Mouse (Mus musculus) thymus, adult 2 months (tissue): ENCODE results near the gene Mcu. TPM values are rescaled to one million over a fixed set of nuclear protein-coding genes. Genes with fewer than 3 reads are reported as not detected.

Source experiments
- DNase-seq: peaks from one replicate; pipeline ENCODE4 v3.0.0; 2021
- H3K27ac ChIP-seq: fragments of 200-500 bp; 2 replicates; pipeline ENCODE4 v1.5.1; 2012; ENCODE audit warnings: low read length, control low read depth; ENCODE audit not compliant: control insufficient read depth, insufficient read depth
- H3K27me3 ChIP-seq: fragments of 200-500 bp; 2 replicates; pipeline ENCODE4 v1.6.1; 2012; ENCODE audit warnings: mild to moderate bottlenecking, low read length, moderate library complexity, mixed read lengths; ENCODE audit not compliant: control insufficient read depth, insufficient read depth
- H3K36me3 ChIP-seq: fragments of 200-500 bp; 2 replicates; pipeline ENCODE4 v1.6.1; 2012; ENCODE audit warnings: mild to moderate bottlenecking, low read length, moderate library complexity; ENCODE audit not compliant: control insufficient read depth, insufficient read depth
- H3K4me1 ChIP-seq: fragments of 200-500 bp; replicated peaks from 2 replicates; pipeline ENCODE4 v1.6.1; 2012; ENCODE audit warnings: low read length; ENCODE audit not compliant: control insufficient read depth, insufficient read depth
- H3K4me3 ChIP-seq: fragments of 200-500 bp; 2 replicates; pipeline ENCODE4 v1.5.1; 2012; ENCODE audit warnings: mild to moderate bottlenecking, low read length, control low read depth, moderate library complexity; ENCODE audit not compliant: control insufficient read depth, insufficient read depth
- CTCF ChIP-seq: fragments of 200-500 bp; IDR thresholded peaks from 2 replicates; pipeline ENCODE4 v1.5.1; 2012; ENCODE audit warnings: mild to moderate bottlenecking, control low read depth, low read length, moderate library complexity, borderline replicate concordance; ENCODE audit not compliant: control insufficient read depth, poor library complexity, insufficient read depth; ENCODE audit errors: extremely low read depth
- POLR2A ChIP-seq: fragments of 200-500 bp; IDR thresholded peaks from 2 replicates; pipeline ENCODE4 v1.6.1; 2012; ENCODE audit warnings: mild to moderate bottlenecking, low read length, control low read depth, moderate library complexity; ENCODE audit not compliant: control insufficient read depth, poor library complexity, insufficient read depth; ENCODE audit errors: extremely low read depth
- WGBS: fragments of 180-500 bp; shearing (Covaris S2); methylation state at CpG from one replicate; pipeline ENCODE4 v1.1.7; 2018; 5-methylcytosine and 5-hydroxymethylcytosine counted together
- polyA plus RNA-seq: library from polyadenylated mRNA; depleted of rRNA; stranded (reverse); fragments of >200 nt; gene quantifications from 2 replicates; pipeline ENCODE4 v1.2.3, GENCODE M21; 2012

Gene Mcu
- polyA plus RNA-seq, 1 experiment, result 18.2 TPM

GRCm38 (mm10) chr10:59541466-59541865 lies 75.0 kb downstream of the Mcu start:
- WGBS, result 96% methylated on average over 11 of the region's 11 CpGs
- Histone ChIP-seq H3K36me3 (no peaks in the 10 kb centered on the region), H3K27me3 (no peaks in the 10 kb centered on the region), H3K4me1 (peaks cover 19% of the 10 kb centered on the region), H3K4me3 (no peak overlapping the region), H3K27ac (no peak overlapping the region)
- DNase-seq, result no peak
- TF ChIP-seq POLR2A, result no peak
- TF ChIP-seq CTCF, result no peak

GRCm38 (mm10) chr10:59540596-59540995 lies 75.9 kb downstream of the Mcu start:
- DNase-seq, result no peak
- Histone ChIP-seq H3K4me1 (peaks cover 19% of the 10 kb centered on the region), H3K27ac (no peak overlapping the region), H3K4me3 (no peak overlapping the region), H3K27me3 (no peaks in the 10 kb centered on the region), H3K36me3 (no peaks in the 10 kb centered on the region)
- WGBS, result 97% methylated on average over 3 of the region's 3 CpGs
- TF ChIP-seq POLR2A (no peak), CTCF (no peak)

GRCm38 (mm10) chr10:59540081-59540480 lies 76.4 kb downstream of the Mcu start:
- peak; percentile 15 for DNase-seq
- 65% methylated on average over 3 of the region's 3 CpGs for WGBS
- Histone ChIP-seq H3K27me3 (no peaks in the 10 kb centered on the region), H3K36me3 (no peaks in the 10 kb centered on the region), H3K4me1 (peaks cover 19% of the 10 kb centered on the region), H3K4me3 (no peak overlapping the region), H3K27ac (no peak overlapping the region)
- TF ChIP-seq CTCF (no peak), POLR2A (no peak)

- TF ChIP-seq POLR2A (no peak), CTCF (no peak)
- H3K27me3 ChIP-seq, result no peaks in the 10 kb centered on the region
- no peaks in the 10 kb centered on the region for H3K36me3 ChIP-seq
- no peak overlapping the region for H3K4me3 ChIP-seq
- DNase-seq, result peak; percentile 18
- H3K27ac ChIP-seq, result no peak overlapping the region
- peaks cover 19% of the 10 kb centered on the region for H3K4me1 ChIP-seq
- 16% methylated on average over 12 of the region's 12 CpGs for WGBS
Observed at GRCm38 (mm10) chr10:59539533-59539875, 77.0 kb downstream of the Mcu start.

GRCm38 (mm10) chr10:59538767-59539532 lies 77.5 kb downstream of the Mcu start:
- Histone ChIP-seq H3K27ac (no peak overlapping the region), H3K36me3 (no peaks in the 10 kb centered on the region), H3K4me3 (no peak overlapping the region), H3K4me1 (peaks cover 18% of the 10 kb centered on the region), H3K27me3 (no peaks in the 10 kb centered on the region)
- DNase-seq, result peak; percentile 39
- WGBS, result 18% methylated on average over 17 of the region's 17 CpGs
- TF ChIP-seq CTCF, result no peak
- TF ChIP-seq POLR2A, result no peak

GRCm38 (mm10) chr10:59538063-59538462 lies 78.4 kb downstream of the Mcu start:
- TF ChIP-seq CTCF, result no peak
- no peak for TF ChIP-seq POLR2A
- no peaks in the 10 kb centered on the region for H3K27me3 ChIP-seq
- peaks cover 15% of the 10 kb centered on the region for H3K4me1 ChIP-seq

GRCm38 (mm10) chr10:59537579-59537978 lies 78.9 kb downstream of the Mcu start:
- Histone ChIP-seq H3K4me1 (peaks cover 15% of the 10 kb centered on the region), H3K36me3 (no peaks in the 10 kb centered on the region), H3K27ac (no peak overlapping the region), H3K27me3 (no peaks in the 10 kb centered on the region), H3K4me3 (no peak overlapping the region)
- no peak for TF ChIP-seq POLR2A
- TF ChIP-seq CTCF, result no peak
- no peak for DNase-seq
- WGBS, result 90% methylated on average over 6 of the region's 6 CpGs

More at GRCm38 (mm10) chr10:59538063-59538462, 78.4 kb downstream of the Mcu start:
- H3K27ac ChIP-seq, result no peak overlapping the region
- H3K36me3 ChIP-seq, result no peaks in the 10 kb centered on the region
- 96% methylated on average over 6 of the region's 6 CpGs for WGBS
- DNase-seq, result no peak
- no peak overlapping the region for H3K4me3 ChIP-seq
